Mouse (Mus musculus) forebrain, embryonic 11.5 days (tissue): ENCODE data around the gene Rmi1. TPM values are rescaled to one million over a fixed set of nuclear protein-coding genes. Genes with fewer than 3 reads are reported as not detected.
"Not testable (repeated sequence)": the region's sequence is repeated elsewhere in the genome, so short reads cannot be mapped to it uniquely, and the experiment has no call there.

Experiments used
- ATAC-seq: fragments of 200-750 bp; cut with Nextera tagmentation; replicated peaks from 2 replicates; pipeline ENCODE4 v1.8.0; 2017; ENCODE audit warnings: moderate TSS enrichment; ENCODE audit not compliant: low FRiP score
- DNase-seq: peaks from one replicate; pipeline ENCODE4 v3.0.0-alpha.2; 2017; ENCODE audit warnings: low spot score
- H3K27ac ChIP-seq: fragments of 300-500 bp; sonication (generic); 2 replicates; pipeline ENCODE4 v1.5.1; 2014; ENCODE audit warnings: low read depth, low read length
- H3K27me3 ChIP-seq: fragments of 300-500 bp; sonication (generic); 2 replicates; pipeline ENCODE4 v1.6.1; 2014; ENCODE audit warnings: mild to moderate bottlenecking, low read length, mixed read lengths; ENCODE audit not compliant: control insufficient read depth, insufficient read depth
- H3K36me3 ChIP-seq: fragments of 300-500 bp; sonication (generic); 2 replicates; pipeline ENCODE4 v1.6.1; 2014; ENCODE audit warnings: mild to moderate bottlenecking, low read length, moderate library complexity, mixed read lengths; ENCODE audit not compliant: control insufficient read depth, insufficient read depth
- H3K4me1 ChIP-seq: fragments of 300-500 bp; sonication (generic); replicated peaks from 2 replicates; pipeline ENCODE4 v1.6.1; 2014; ENCODE audit warnings: low read length, mixed read lengths; ENCODE audit not compliant: control insufficient read depth, insufficient read depth
- H3K4me2 ChIP-seq: fragments of 300-500 bp; sonication (generic); 2 replicates; pipeline ENCODE4 v1.6.1; 2014; ENCODE audit warnings: low read depth, mild to moderate bottlenecking, low read length, moderate library complexity, mixed read lengths; ENCODE audit not compliant: severe bottlenecking
- H3K4me3 ChIP-seq: fragments of 300-500 bp; sonication (generic); 2 replicates; pipeline ENCODE4 v1.5.1; 2014; ENCODE audit warnings: low read depth, low read length
- H3K9ac ChIP-seq: fragments of 300-500 bp; sonication (generic); 2 replicates; pipeline ENCODE4 v1.6.1; 2014; ENCODE audit warnings: low read length
- H3K9me3 ChIP-seq: fragments of 300-500 bp; sonication (generic); 2 replicates; pipeline ENCODE4 v1.6.1; 2016; ENCODE audit warnings: low read length, mixed read lengths; ENCODE audit not compliant: control insufficient read depth
- WGBS: fragments of 180-500 bp; shearing (Covaris S2); extraction: QIAGEN DNeasy Blood & Tissue Kit; methylation state at CpG from one replicate; pipeline ENCODE4 v1.1.7; 2014; 5-methylcytosine and 5-hydroxymethylcytosine counted together
- polyA plus RNA-seq: library from polyadenylated mRNA; unstranded; fragments of >200 nt; fragmentation: Nextera tagmentation; extraction: Ambion mirVana; gene quantifications from 2 replicates; pipeline ENCODE4 v1.2.1, GENCODE M21; 2014

Gene Rmi1
- polyA plus RNA-seq, result 35.9 and 40.9 TPM in 2 replicates

DNA sequence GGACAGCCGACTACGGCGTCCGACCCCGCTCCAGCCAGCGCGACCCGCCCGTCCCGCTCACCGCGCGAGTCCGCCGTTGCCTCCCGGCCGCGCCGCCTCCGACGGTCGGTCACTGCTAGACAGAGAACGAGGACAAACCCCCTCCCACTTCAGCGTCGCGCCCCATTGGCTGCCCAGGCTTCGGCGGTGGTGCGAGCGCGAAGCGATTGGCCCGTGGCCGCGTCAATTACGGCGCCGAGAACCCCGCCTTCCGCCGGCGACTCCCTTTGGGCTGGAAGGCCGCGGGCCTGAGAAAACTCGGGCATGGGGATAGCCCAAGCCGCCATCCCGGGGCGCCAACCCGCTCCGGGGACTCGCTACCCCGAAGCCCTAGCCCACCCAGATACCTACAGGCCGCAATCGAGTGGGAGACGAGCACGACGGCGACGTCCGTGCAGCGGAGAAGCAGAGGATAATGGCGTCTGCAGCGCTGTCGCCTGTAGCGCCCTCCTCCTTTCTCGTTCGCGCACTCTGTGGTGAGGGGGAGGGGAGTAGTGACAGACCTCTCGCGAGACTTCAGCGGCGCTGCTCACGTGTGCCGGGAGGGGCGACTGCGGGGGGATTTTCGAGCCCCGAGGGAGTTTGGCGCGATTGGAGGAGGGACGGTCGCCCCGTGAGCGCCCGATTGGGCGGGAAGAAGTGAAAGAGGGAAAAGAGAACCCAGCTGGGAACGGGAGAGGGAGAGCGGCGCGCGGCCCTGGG lies at the start of gene Rmi1:
Gene Rmi1, plus strand, starts transcription at position 246 of the 741 bp plus-strand sequence.
- Histone ChIP-seq H3K27me3 (no peaks in the 10 kb centered on the region), H3K4me3 (peak within 1 kb of the TSS; percentile 100), H3K4me2 (peak within 1 kb of the TSS; percentile 85), H3K4me1 (no peaks in the 10 kb centered on the region; the same call in 1 of the 2 replicates), H3K36me3 (peaks cover 11% of the 10 kb centered on the region), H3K27ac (peak within 1 kb of the TSS; percentile 98), H3K9me3 (no peaks in the 10 kb centered on the region), H3K9ac (peak within 1 kb of the TSS; percentile 100)
- DNase-seq (peak; percentile 99), ATAC-seq (peak; percentile 93)
- 0% methylated on average over 64 of the region's 91 CpGs for WGBS

DNA sequence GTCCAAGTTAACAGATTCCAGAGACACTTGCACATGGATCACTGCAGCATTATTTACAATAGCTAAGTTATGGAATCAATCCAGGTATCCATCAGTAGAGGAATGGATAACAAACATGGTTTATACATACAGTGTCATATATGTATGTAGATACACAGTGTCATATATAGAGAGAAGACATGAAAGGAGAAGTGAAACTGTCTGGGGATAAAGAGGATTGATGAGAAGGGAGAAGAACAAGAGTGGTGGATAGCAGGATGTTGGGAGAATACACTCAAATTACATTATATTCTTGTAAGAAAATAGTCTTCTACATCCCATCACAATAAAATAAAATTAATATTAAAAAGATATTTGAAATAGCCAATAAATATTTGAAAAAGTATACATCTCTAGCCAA lies 49.1 kb upstream of the Rmi1 start:
- H3K4me3 ChIP-seq, result no peak overlapping the region

DNA sequence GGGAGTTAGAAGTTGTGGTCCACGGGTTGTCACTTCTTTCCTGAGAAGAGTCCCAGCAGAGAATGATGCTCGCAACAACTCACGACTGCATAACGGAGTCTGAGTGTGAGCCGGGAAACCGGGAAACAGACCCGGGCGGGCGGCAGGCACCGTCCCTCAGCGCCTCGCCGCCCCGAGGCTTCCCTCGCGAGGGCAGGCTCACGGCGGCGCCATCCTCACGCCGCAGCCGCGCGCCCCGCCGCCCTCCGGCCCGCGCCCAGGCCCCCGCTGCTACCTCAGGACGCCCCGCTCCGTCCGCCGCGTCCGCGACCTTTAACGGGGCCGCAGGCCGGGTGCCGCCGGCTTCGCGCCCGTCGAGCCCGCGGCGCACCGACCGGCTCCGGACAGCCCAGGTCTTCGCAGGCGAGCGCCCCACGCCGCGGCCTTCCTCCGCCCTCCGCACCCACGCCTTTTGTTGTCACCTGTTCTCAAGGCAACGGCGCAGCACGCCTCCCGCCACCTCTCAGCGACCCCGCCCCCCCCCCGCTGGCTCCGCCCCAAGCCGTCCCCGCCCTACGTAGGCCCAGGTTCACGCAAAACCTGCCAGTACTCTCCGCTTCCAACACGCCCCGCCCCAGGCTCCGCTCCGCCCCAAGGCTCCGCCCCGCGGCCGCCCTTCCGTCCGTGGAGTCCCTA lies 43.3 kb upstream of the Rmi1 start, which contains the start of gene Kif27:
Gene Kif27, minus strand, starts transcription at position 494 of the 675 bp plus-strand sequence.
- no peaks in the 10 kb centered on the region for H3K4me1 ChIP-seq
- no peaks in the 10 kb centered on the region for H3K36me3 ChIP-seq

More for the DNA sequence above, 49.1 kb upstream of the Rmi1 start:
- Histone ChIP-seq H3K9me3 (no peaks in the 10 kb centered on the region), H3K36me3 (no peaks in the 10 kb centered on the region), H3K9ac (no peak overlapping the region), H3K27ac (no peak overlapping the region), H3K4me1 (no peaks in the 10 kb centered on the region), H3K27me3 (no peaks in the 10 kb centered on the region), H3K4me2 (no peak overlapping the region)
- no peak for DNase-seq
- no peak for ATAC-seq

DNA sequence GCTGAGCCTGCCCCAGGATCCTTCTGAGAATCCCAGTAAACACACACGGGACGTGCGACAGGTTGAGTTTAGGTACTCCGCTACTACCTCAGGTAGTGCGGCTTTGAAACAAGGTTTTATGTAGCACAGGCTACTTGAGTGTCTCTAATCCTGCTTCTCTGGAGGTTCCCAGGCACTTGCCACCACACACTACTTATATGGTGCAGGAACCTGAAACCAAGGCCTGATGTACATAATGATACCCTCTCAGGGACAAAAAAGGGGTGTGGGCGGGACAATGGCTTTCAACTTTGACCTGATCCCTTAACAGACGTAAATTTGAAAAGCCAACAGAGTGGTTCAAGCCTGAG lies 42.8 kb upstream of the Rmi1 start:
- no peaks in the 10 kb centered on the region for H3K4me1 ChIP-seq
- H3K27ac ChIP-seq, result no peak overlapping the region
- H3K9ac ChIP-seq, result no peak overlapping the region
- peak overlapping the region; percentile 64 for H3K4me3 ChIP-seq
- H3K36me3 ChIP-seq, result no peaks in the 10 kb centered on the region
- peak overlapping the region; percentile 87 for H3K4me2 ChIP-seq
- H3K9me3 ChIP-seq, result no peaks in the 10 kb centered on the region
- H3K27me3 ChIP-seq, result no peaks in the 10 kb centered on the region
- ATAC-seq (no peak; the same call in 1 of the 2 replicates), DNase-seq (no peak)
- 4% methylated on average over 7 of the region's 7 CpGs for WGBS

More for the DNA sequence above, 43.3 kb upstream of the Rmi1 start, which contains the start of gene Kif27:
- no peaks in the 10 kb centered on the region for H3K27me3 ChIP-seq
- ATAC-seq, result peak; percentile 96
- H3K27ac ChIP-seq, result no peak within 1 kb of the TSS
- H3K9me3 ChIP-seq, result no peaks in the 10 kb centered on the region
- DNase-seq, result peak; percentile 94
- peak within 1 kb of the TSS; percentile 62 for H3K9ac ChIP-seq
- under 1% methylated on average over 67 of the region's 85 CpGs for WGBS
- peak within 1 kb of the TSS; percentile 87 for H3K4me2 ChIP-seq
- peak within 1 kb of the TSS; percentile 64 for H3K4me3 ChIP-seq

DNA sequence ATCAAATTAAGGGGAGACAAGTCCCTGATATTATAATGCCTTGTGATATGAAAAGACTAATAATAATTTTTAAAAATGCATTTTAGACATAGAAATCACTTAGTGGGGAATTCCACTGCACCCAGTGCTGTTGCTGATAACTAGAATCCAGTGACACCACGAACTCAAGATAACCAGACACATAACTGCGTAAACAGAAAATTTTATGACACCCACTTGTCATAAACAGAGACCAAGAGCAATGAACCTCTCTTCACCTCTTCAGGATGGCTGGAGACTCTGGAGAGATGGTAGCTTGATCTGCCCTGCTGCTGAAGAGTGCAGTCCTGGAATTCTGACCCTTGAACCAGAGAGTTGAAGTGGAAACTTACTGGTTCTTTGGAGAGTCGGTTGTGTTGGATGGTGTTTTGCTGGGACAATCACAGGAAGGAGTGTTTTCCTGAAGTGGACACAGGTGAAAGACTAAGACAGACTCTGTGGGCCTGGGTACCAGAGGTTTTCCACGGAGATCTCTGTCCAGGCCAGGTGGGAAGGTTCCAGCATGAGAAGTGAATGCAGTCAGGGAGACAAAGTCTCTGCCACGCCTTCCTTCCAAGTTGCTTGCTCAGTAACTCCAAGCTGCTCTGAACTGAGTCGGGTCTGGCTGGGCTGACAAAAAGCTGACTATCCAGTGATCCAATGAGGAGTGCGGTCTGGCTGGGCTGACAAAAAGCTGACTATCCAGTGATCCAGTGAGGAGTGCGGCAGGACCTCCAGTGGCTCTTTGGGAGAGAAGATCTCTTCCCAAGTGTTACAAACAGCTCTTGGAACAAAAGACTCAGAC lies 37.5 kb upstream of the Rmi1 start:
- no peak overlapping the region for H3K9ac ChIP-seq
- no peaks in the 10 kb centered on the region for H3K27me3 ChIP-seq
- ATAC-seq, result no peak
- no peaks in the 10 kb centered on the region for H3K9me3 ChIP-seq
- H3K36me3 ChIP-seq, result no peaks in the 10 kb centered on the region
- H3K4me3 ChIP-seq, result no peak overlapping the region
- 79% methylated on average over 8 of the region's 8 CpGs for WGBS
- H3K4me1 ChIP-seq, result no peaks in the 10 kb centered on the region
- DNase-seq, result no peak
- no peak overlapping the region for H3K27ac ChIP-seq
- H3K4me2 ChIP-seq, result no peak overlapping the region

DNA sequence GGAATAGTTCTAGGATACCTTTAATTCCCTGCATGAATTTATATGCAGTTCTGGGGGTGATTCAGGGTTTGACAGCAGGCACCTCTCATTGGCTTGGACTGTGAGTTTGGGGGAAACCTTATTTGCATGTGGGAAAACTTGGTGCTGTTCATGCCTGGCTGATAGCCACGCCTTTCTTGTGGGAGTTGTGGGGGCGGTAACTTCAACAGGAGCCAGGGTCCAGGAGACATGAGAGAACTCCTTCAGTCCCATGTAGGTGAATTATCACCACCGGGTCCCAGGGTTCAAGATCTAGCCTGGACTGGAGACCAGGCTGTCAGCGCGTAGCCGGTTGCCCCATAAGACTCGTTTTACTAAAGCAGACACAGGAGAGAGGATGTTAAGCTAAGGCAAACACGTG lies 36.9 kb upstream of the Rmi1 start:
- not testable (repeated sequence) for H3K9me3 ChIP-seq, H3K4me3 ChIP-seq, H3K36me3 ChIP-seq, H3K4me1 ChIP-seq, H3K27me3 ChIP-seq, ATAC-seq, H3K4me2 ChIP-seq, H3K27ac ChIP-seq, DNase-seq, H3K9ac ChIP-seq
- WGBS, result 80% methylated on average over 8 of the region's 8 CpGs

DNA sequence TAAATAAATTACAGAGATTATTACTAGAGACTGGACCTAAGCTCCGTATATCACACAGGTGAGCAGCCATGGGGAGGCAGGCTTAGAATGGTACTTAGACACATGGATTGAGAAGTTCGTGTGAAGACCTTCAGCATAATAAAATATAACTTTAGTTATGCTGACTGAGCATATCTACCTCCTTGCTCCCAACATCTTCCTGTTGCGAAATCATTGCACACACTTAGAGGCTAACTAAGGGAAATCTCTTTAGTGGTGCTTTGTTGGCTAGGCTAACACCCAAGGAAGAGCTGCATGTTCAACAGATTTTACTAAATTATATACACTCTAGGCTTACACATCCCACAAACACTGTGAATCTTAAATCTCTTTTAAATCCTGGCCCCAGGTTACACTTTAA lies 35.7 kb upstream of the Rmi1 start:
- H3K27ac ChIP-seq, result no peak overlapping the region
- DNase-seq (no peak), ATAC-seq (no peak)
- H3K4me1 ChIP-seq, result no peaks in the 10 kb centered on the region
- no peaks in the 10 kb centered on the region for H3K9me3 ChIP-seq
- no peaks in the 10 kb centered on the region for H3K36me3 ChIP-seq
- no peak overlapping the region for H3K4me2 ChIP-seq
- no peaks in the 10 kb centered on the region for H3K27me3 ChIP-seq
- 91% methylated on average over 3 of the region's 3 CpGs for WGBS
- no peak overlapping the region for H3K9ac ChIP-seq
- H3K4me3 ChIP-seq, result no peak overlapping the region

DNA sequence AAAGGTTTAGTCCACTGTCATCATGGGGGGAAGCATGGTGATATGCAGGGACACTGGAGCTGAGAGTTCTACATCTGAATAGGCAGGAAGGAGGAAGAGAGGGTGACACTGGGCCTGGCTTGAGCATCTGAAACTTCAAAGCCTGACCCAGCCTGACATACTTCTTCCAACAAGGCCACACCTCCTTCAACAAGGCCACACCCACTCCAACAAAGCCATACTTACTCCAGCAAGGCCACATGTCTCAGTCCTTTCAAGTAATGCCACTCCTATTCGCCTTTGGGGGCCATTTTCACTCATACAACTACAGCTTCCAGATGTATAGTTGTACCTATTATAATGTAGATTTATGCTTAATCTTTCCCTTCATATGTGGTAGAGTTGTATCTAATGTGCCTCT lies 34.4 kb upstream of the Rmi1 start:
- Histone ChIP-seq H3K27me3 (no peaks in the 10 kb centered on the region), H3K27ac (no peak overlapping the region), H3K9ac (no peak overlapping the region), H3K4me1 (no peaks in the 10 kb centered on the region), H3K9me3 (no peaks in the 10 kb centered on the region), H3K36me3 (no peaks in the 10 kb centered on the region), H3K4me2 (no peak overlapping the region), H3K4me3 (no peak overlapping the region)
- WGBS, result 86% methylated on average over 1 of the region's 1 CpGs
- ATAC-seq, result no peak
- no peak for DNase-seq
